Mouse (Mus musculus): ENCODE data around the gene Mapre1.

DNA sequence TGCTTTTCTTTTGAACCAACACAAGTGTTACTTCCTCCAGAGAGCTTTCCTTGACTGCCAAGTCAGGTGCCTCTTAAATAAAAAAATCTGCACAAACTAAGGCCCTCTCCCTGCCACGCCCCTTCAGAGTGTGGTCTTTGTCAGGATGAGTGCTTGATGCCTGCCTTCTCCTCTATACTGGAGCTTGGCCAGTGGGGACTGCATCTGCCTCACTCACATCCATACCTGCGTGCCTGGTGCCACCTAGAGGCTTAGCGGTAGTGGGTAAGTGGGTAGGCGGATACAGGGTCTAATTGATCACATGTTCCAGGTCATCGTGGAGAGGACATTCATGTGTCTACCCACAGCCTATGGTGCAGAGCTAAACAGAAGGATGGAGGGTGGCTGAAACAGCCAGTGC lies 54.0 kb downstream of the Mapre1 start:
- TF ChIP-seq POLR2A (IDR thresholded peaks at IDR 0.05; ENCODE audit: low read depth, low read length) (no peak), CTCF (IDR thresholded peaks at IDR 0.05; ENCODE audit: extremely low read depth, insufficient read length, insufficient replicate concordance, low read depth, low read length) (peak; percentile 28; the same call in 1 of the 2 replicates)

Data from small intestine, adult 2 months (tissue).